Mouse (Mus musculus) embryonic facial prominence, embryonic 11.5 days (tissue): Measurements from ENCODE around the gene Cacna1d. TPM values are rescaled to one million over a fixed set of nuclear protein-coding genes. Genes with fewer than 3 reads are reported as not detected.

Source experiments
- ATAC-seq: fragments of 200-750 bp; cut with Nextera tagmentation; replicated peaks from 2 replicates; pipeline ENCODE4 v1.8.0; 2017; ENCODE audit warnings: low read depth; ENCODE audit not compliant: insufficient number of reproducible peaks, low FRiP score, low TSS enrichment
- DNase-seq: peaks from one replicate; pipeline ENCODE4 v3.0.0-alpha.2; 2015; ENCODE audit warnings: low spot score
- H3K27ac ChIP-seq: fragments of 300-500 bp; sonication (generic); replicated peaks from 2 replicates; pipeline ENCODE4 v1.5.1; 2014; ENCODE audit warnings: mild to moderate bottlenecking, low read depth, low read length, control low read depth
- H3K27me3 ChIP-seq: fragments of 300-500 bp; sonication (generic); 2 replicates; pipeline ENCODE4 v1.6.1; 2014; ENCODE audit warnings: mild to moderate bottlenecking, low read length, moderate library complexity, mixed read lengths; ENCODE audit not compliant: control insufficient read depth, insufficient read depth
- H3K36me3 ChIP-seq: fragments of 300-500 bp; sonication (generic); replicated peaks from 2 replicates; pipeline ENCODE4 v1.6.1; 2014; ENCODE audit warnings: low read depth, mild to moderate bottlenecking, low read length, moderate library complexity, mixed read lengths; ENCODE audit not compliant: control insufficient read depth, insufficient read depth
- H3K4me1 ChIP-seq: fragments of 300-500 bp; sonication (generic); 2 replicates; pipeline ENCODE4 v1.6.1; 2014; ENCODE audit warnings: low read length, mixed read lengths; ENCODE audit not compliant: control insufficient read depth, insufficient read depth
- H3K4me2 ChIP-seq: fragments of 300-500 bp; sonication (generic); 2 replicates; pipeline ENCODE4 v1.6.1; 2014; ENCODE audit warnings: low read depth, mild to moderate bottlenecking, control low read depth, low read length, moderate library complexity
- H3K4me3 ChIP-seq: fragments of 300-500 bp; sonication (generic); 2 replicates; pipeline ENCODE4 v1.5.1; 2014; ENCODE audit warnings: low read depth, low read length, control low read depth
- H3K9ac ChIP-seq: fragments of 300-500 bp; sonication (generic); replicated peaks from 2 replicates; pipeline ENCODE4 v1.6.1; 2014; ENCODE audit warnings: mild to moderate bottlenecking, control low read depth, low read length
- H3K9me3 ChIP-seq: fragments of 300-500 bp; sonication (generic); replicated peaks from 2 replicates; pipeline ENCODE4 v1.6.1; 2016; ENCODE audit warnings: mild to moderate bottlenecking, low read length, inconsistent platforms, mixed read lengths; ENCODE audit not compliant: control insufficient read depth
- WGBS: fragments of 180-500 bp; shearing (Covaris S2); extraction: QIAGEN DNeasy Blood & Tissue Kit; methylation state at CpG from one replicate; pipeline ENCODE4 v1.1.7; 2014; 5-methylcytosine and 5-hydroxymethylcytosine counted together
- polyA plus RNA-seq: library from polyadenylated mRNA; unstranded; fragments of >200 nt; fragmentation: Nextera tagmentation; extraction: Ambion mirVana; gene quantifications from 2 replicates; pipeline ENCODE4 v1.2.1, GENCODE M21; 2014

Gene Cacna1d
- polyA plus RNA-seq, 1 experiment from 2014 or later = 0.88 TPM

- Histone ChIP-seq H3K27ac (no peak overlapping the region), H3K4me2 (no peak overlapping the region), H3K4me3 (no peak overlapping the region), H3K27me3 (no peaks in the 10 kb centered on the region), H3K4me1 (peaks cover 3% of the 10 kb centered on the region), H3K36me3 (no peaks in the 10 kb centered on the region), H3K9me3 (no peaks in the 10 kb centered on the region), H3K9ac (no peak overlapping the region)
- no peak for ATAC-seq
- WGBS = 86% methylated on average over 1 of the region's 1 CpGs
- no peak for DNase-seq
Observed at GRCm38 (mm10) chr14:30331856-30332255, 159.4 kb downstream of the Cacna1d start.

GRCm38 (mm10) chr14:30330416-30331181 lies 160.7 kb downstream of the Cacna1d start:
- DNase-seq (no peak), ATAC-seq (no peak)
- H3K4me2 ChIP-seq = no peak overlapping the region

DNA sequence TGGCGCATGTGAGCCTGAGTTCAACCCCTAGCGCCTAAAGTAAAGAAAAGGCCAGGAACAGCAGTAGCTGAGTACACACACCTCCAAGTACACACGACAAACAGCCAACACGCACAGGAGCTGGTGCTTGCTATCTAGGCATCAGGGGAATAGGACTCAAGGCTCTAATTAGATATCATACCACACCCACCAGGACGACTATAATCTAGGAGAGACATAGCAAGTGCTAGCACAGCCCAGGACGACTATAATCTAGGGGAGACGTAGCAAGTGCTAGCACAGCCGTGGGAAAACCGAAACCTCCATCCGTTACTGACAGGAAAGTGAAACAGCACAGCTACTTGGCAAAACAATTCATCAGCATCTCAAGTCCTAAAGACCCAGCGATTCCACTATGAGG lies 162.1 kb downstream of the Cacna1d start:
- WGBS = 86% methylated on average over 11 of the region's 11 CpGs
- DNase-seq = no peak

More at GRCm38 (mm10) chr14:30330416-30331181, 160.7 kb downstream of the Cacna1d start:
- Histone ChIP-seq H3K27me3 (no peaks in the 10 kb centered on the region), H3K9me3 (no peaks in the 10 kb centered on the region), H3K4me3 (no peak overlapping the region), H3K27ac (no peak overlapping the region), H3K36me3 (no peaks in the 10 kb centered on the region), H3K9ac (no peak overlapping the region), H3K4me1 (peaks cover 3% of the 10 kb centered on the region)
- 80% methylated on average over 17 of the region's 17 CpGs for WGBS

DNA sequence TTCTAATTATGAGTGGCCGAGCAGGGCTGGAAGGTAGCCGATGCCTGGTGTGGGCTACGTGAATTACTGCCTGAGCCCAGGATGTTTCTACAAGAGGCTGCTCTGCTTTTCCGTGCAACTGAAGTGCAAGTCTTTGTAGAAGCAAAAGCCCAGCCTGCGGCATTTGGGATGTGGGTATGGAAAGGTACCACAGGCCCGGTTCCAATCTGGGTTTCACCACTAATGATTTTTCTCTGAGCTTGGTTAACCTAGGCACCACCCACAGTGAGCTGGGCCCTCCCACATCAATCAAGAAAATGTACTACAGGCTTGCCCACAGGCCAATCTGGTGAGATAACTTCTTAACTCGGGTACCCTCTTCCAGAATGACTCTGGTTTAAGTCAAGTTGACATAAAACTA lies 163.8 kb downstream of the Cacna1d start:
- no peak overlapping the region for H3K27ac ChIP-seq
- H3K4me3 ChIP-seq = no peak overlapping the region
- H3K4me1 ChIP-seq = peaks cover 3% of the 10 kb centered on the region
- no peaks in the 10 kb centered on the region for H3K9me3 ChIP-seq
- H3K27me3 ChIP-seq = no peaks in the 10 kb centered on the region
- DNase-seq (no peak), ATAC-seq (no peak)
- H3K9ac ChIP-seq = no peak overlapping the region
- no peak overlapping the region for H3K4me2 ChIP-seq
- WGBS = 29% methylated on average over 7 of the region's 7 CpGs
- H3K36me3 ChIP-seq = no peaks in the 10 kb centered on the region

More for the DNA sequence above, 162.1 kb downstream of the Cacna1d start:
- Histone ChIP-seq H3K27me3 (no peaks in the 10 kb centered on the region), H3K4me3 (no peak overlapping the region), H3K27ac (no peak overlapping the region), H3K4me1 (peaks cover 3% of the 10 kb centered on the region), H3K4me2 (no peak overlapping the region), H3K9me3 (no peaks in the 10 kb centered on the region), H3K9ac (no peak overlapping the region), H3K36me3 (no peaks in the 10 kb centered on the region)
- no peak for ATAC-seq

DNA sequence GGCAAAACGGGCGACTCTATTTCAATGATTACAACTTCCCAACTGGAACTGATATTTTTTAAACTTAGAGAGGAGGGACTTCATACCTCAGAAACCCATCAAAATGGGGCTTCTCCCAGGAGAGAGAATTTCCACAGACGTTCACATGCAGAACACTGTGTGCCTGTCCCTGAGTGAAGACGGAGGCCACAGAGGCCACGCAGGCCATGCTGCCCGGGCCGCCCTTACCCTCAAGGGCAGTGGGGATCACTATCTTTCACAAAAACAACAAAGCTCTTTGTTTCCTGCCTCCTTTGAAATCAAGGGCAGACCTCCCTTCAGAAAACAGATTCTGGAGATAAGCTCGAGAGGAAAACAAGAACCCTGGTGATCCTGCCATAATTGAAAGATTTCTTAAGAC lies 164.2 kb downstream of the Cacna1d start:
- Histone ChIP-seq H3K9me3 (no peaks in the 10 kb centered on the region), H3K4me3 (no peak overlapping the region), H3K9ac (0 out of 2 replicates have a peak overlapping the region, but pooled peaks have one; percentile 13), H3K27me3 (no peaks in the 10 kb centered on the region), H3K27ac (no peak overlapping the region), H3K36me3 (no peaks in the 10 kb centered on the region), H3K4me1 (peaks cover 3% of the 10 kb centered on the region), H3K4me2 (no peak overlapping the region)
- ATAC-seq (no peak), DNase-seq (no peak)
- WGBS = 17% methylated on average over 8 of the region's 8 CpGs

- 71% methylated on average over 4 of the region's 4 CpGs for WGBS
- no peaks in the 10 kb centered on the region for H3K9me3 ChIP-seq
- no peak overlapping the region for H3K27ac ChIP-seq
- ATAC-seq = no peak
- peaks cover 3% of the 10 kb centered on the region for H3K4me1 ChIP-seq
- H3K4me3 ChIP-seq = no peak overlapping the region
- no peak for DNase-seq
- no peaks in the 10 kb centered on the region for H3K27me3 ChIP-seq
- no peak overlapping the region for H3K4me2 ChIP-seq
- H3K9ac ChIP-seq = no peak overlapping the region
- H3K36me3 ChIP-seq = no peaks in the 10 kb centered on the region
Observed at GRCm38 (mm10) chr14:30326226-30326625, 165.0 kb downstream of the Cacna1d start.

DNA sequence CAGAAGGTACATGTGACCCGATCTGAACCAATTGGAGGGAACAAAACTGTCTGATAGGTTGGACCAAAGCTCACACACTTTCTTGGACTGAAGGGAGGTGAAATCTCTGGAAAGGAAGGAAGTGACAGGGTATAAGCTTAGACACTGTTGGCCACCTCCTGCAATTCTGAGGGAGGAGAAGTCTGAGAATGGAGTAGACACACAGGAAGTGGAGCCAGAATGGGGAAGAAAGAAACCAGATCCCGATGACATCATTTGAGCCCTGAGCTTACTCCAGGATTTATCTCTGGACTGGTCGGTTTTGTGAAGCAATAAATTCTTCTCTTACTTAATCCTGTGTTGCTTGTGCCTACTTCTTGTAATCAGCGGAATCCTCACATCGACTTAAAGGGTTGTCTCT lies 166.3 kb downstream of the Cacna1d start:
- Histone ChIP-seq H3K27ac (no peak overlapping the region), H3K9me3 (no peaks in the 10 kb centered on the region), H3K36me3 (no peaks in the 10 kb centered on the region), H3K9ac (no peak overlapping the region), H3K27me3 (no peaks in the 10 kb centered on the region), H3K4me3 (no peak overlapping the region), H3K4me1 (peaks cover 3% of the 10 kb centered on the region), H3K4me2 (no peak overlapping the region)
- ATAC-seq (no peak), DNase-seq (no peak)
- WGBS = 84% methylated on average over 5 of the region's 5 CpGs

DNA sequence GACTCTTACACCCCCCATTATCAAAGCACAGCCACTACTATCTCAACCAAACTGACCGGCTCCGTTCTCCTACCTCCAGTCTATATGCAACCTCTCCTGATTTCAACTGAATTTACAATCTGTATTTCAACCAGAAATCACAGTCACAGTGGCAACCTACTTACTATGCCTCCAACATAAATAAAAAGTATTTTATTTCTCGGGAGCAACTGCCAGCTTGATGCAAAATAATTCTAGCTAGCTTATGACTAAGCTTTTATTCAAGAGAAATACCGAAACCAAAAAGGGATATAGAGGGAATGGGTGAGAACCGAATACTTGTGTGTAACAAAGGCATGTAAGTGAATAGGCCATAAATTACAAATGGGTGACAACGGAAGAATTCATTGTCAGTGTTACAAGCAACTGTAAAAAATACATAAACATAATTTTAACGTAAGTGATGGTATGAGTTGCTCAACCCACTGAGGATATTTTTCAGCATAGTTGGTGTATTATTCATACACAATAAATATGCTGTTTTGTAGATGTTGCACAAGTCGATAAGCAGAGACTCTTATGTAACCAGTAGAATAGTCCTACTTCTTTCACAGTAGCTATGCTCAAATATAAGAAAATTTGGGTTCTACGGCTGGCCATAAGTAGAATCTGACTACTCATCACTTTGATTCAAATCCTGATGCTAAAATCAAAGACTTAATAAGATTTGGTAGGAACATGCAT lies 172.4 kb downstream of the Cacna1d start:
- Histone ChIP-seq H3K9me3 (no peaks in the 10 kb centered on the region), H3K4me1 (no peaks in the 10 kb centered on the region), H3K9ac (no peak overlapping the region), H3K4me2 (no peak overlapping the region), H3K27me3 (no peaks in the 10 kb centered on the region), H3K27ac (no peak overlapping the region), H3K36me3 (no peaks in the 10 kb centered on the region), H3K4me3 (no peak overlapping the region)
- WGBS = 90% methylated on average over 9 of the region's 9 CpGs
- DNase-seq = no peak
- no peak for ATAC-seq
